Mouse (Mus musculus) ES-Bruce4 (cell line): ENCODE results near the gene Pam.

Source experiments
- CTCF ChIP-seq: IDR thresholded peaks from one replicate; pipeline ENCODE4 v1.8.1; 2011; ENCODE audit warnings: low read depth, low read length
- EP300 ChIP-seq: IDR thresholded peaks from 2 replicates; pipeline ENCODE4 v1.6.1; 2011; ENCODE audit warnings: low read depth, low read length; ENCODE audit not compliant: insufficient read depth
- POLR2A ChIP-seq: IDR thresholded peaks from one replicate; pipeline ENCODE4 v1.8.1; 2011; ENCODE audit warnings: low read length; ENCODE audit not compliant: insufficient read depth

- TF ChIP-seq CTCF (no peak), EP300 (no peak), POLR2A (no peak)
Measured at GRCm38 (mm10) chr1:97864135-97864534, 231.3 kb downstream of the Pam start.
